8 mouse cellular contexts compared by ENCODE assay signal in the genomic region with DNA sequence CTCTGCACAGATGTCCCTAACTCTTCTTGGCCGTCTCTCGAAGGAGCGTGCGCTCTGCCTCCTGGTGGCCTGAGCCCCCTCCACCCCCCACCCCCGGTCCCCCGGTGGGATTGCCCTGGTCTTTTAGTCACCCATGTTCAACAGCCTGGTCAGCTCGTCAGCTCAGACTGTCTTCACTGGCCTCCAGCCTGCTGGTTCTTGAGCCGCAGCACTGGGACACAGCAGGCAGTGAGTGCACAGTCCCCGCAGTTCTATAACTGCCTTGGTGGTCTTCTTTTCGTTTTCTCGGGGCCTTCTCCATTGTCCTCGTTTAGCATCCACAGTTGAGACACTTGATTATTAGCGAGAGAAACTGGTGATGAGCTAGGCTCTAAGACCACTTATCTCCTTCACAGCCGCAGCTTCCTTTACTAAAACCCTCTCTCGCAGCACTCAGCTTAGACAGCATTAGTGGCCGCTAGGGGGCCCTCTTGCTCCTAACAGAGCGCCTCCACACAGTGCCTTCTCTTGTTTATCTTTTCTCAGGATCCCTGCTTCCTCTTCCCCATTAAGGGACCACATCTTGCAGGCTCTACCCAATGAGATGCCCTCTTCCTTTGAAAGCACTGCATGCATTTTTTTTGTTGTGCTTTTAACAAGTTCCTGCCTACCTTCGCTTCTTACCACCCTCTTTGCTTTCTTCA. TPM values are rescaled to one million over a fixed set of nuclear protein-coding genes. Genes with fewer than 3 reads are reported as not detected.
A peak's percentile ranks its signal among the peaks of the same experiment; 100 is the strongest.
DNase-seq lines count a peak whose midpoint lies in the region; ATAC-seq and TF ChIP-seq lines count a peak whose summit lies in the region.

No protein-coding gene starts in this region.

- H3K36me3 ChIP-seq in hindbrain, embryonic 15.5 days, result no peaks in the 10 kb centered on the region

- intact Hi-C loops in left cerebral cortex, adult 2 months (cut with DNase I), result no loop called here

- peak; percentile 83 for ATAC-seq in hindbrain, embryonic 15.5 days (ENCODE audit: low FRiP score, low read depth)
- ATAC-seq in megakaryocyte-erythroid progenitor cell, adult 5-6 weeks (replicated peaks; ENCODE audit: low FRiP score, low TSS enrichment, poor library complexity, severe bottlenecking), result peak; percentile 87

- H3K9me3 ChIP-seq in hindbrain, embryonic 15.5 days, result no peaks in the 10 kb centered on the region

- H3K4me3 ChIP-seq in hindbrain, embryonic 15.5 days, result no peak overlapping the region
- no peak overlapping the region for H3K4me3 ChIP-seq in left cerebral cortex, adult 2 months

- 30% methylated on average over 18 of the region's 18 CpGs for WGBS in hindbrain, embryonic 15.5 days

- H3K27ac ChIP-seq in hindbrain, embryonic 15.5 days (replicated peaks), result no peak overlapping the region
- no peak overlapping the region for H3K27ac ChIP-seq in left cerebral cortex, adult 2 months

- DNase-seq in R1 (ENCODE audit: low read depth, low spot score), result peak; percentile 90
- peak; percentile 93 to 95 for DNase-seq in cerebellum, postnatal 10 days
- peak; percentile 73 for DNase-seq in gastrocnemius, adult 18-20 months (ENCODE audit: low spot score)
- DNase-seq in left cerebral cortex, adult 2 months (ENCODE audit: extremely low spot score in 1 of 2, low spot score in 2 of 2), result peak; percentile 61 to 72
- peak; percentile 61 for DNase-seq in right cerebral cortex, postnatal 25 days
- peak; percentile 66 for DNase-seq in yolk sac, embryonic 10.5 days (ENCODE audit: low spot score)

- peaks cover 23% of the 10 kb centered on the region for H3K4me1 ChIP-seq in hindbrain, embryonic 15.5 days (replicated peaks)

- H3K4me2 ChIP-seq in hindbrain, embryonic 15.5 days, result no peak overlapping the region

- no peaks in the 10 kb centered on the region for H3K27me3 ChIP-seq in hindbrain, embryonic 15.5 days

- H3K9ac ChIP-seq in hindbrain, embryonic 15.5 days, result no peak overlapping the region

- peak; percentile 74 for TF ChIP-seq CTCF in left cerebral cortex, adult 2 months (IDR thresholded peaks at IDR 0.05)

RNA-seq across cellular contexts. Expression of a gene that starts 52.0 kb away (rescaled TPM):
- total RNA-seq in gastrocnemius, adult 18-20 months (2021), result 100 to 1,000 TPM; 110 to 142 TPM
- polyA plus RNA-seq in hindbrain, embryonic 15.5 days (2015; fragmentation: Nextera tagmentation; extraction: Ambion mirVana), result 767 and 770 TPM in 2 replicates
- 100 to 1,000 TPM; 593 to 598 TPM for total RNA-seq in left cerebral cortex, adult 2 months (2021)
- total RNA-seq in megakaryocyte-erythroid progenitor cell, adult 5-6 weeks (2014; fragmentation: Nextera tagmentation), result 75.8 and 78.0 TPM in 2 replicates
- 104 and 116 TPM in 2 replicates for total RNA-seq in megakaryocyte-erythroid progenitor cell, adult 5-6 weeks (2017)

Comparison
In these comparisons a context has a peak if more than half of its experiments do, and no peak if none do; other contexts are left out.
1. RNA of a gene that starts 52.0 kb away (total RNA-seq): 593 to 598 TPM in left cerebral cortex, adult 2 months; 110 to 142 TPM in gastrocnemius, adult 18-20 months and 75.8 to 116 TPM in megakaryocyte-erythroid progenitor cell, adult 5-6 weeks; every median in the first group is over 4 times any median in the second.
2. Peak in every context shown above with its lines, with median percentiles within 50 percentile points of each other: DNase-seq.